Mouse (Mus musculus): ENCODE results near the gene Gm26661. TPM values are rescaled to one million over a fixed set of nuclear protein-coding genes. Genes with fewer than 3 reads are reported as not detected.

The Gm26661 gene
- polyA plus RNA-seq, 2 experiments = not detected

- Histone ChIP-seq H3K9me3 (ENCODE audit: control insufficient read depth, low read length) (no peaks in the 10 kb centered on the region), H3K27ac (replicated peaks; ENCODE audit: low read depth, low read length) (no peak overlapping the region), H3K4me3 (replicated peaks; ENCODE audit: low read length) (peak overlapping the region; percentile 87), H3K36me3 (ENCODE audit: control insufficient read depth, insufficient read depth, low read length) (0 out of 2 replicates have a peak, but pooled peaks cover 2% of the 10 kb centered on the region), H3K4me2 (replicated peaks; ENCODE audit: low read depth, low read length, severe bottlenecking) (peak overlapping the region; percentile 82), H3K9ac (ENCODE audit: low read depth, low read length, severe bottlenecking) (no peak overlapping the region), H3K4me1 (ENCODE audit: control insufficient read depth, insufficient read depth, low read length) (peaks cover 63% of the 10 kb centered on the region), H3K27me3 (ENCODE audit: control insufficient read depth, insufficient read depth, low read length) (no peaks in the 10 kb centered on the region)
- ATAC-seq (ENCODE audit: low FRiP score, low read depth) = no peak
- WGBS = 51% methylated on average over 8 of the region's 8 CpGs
- DNase-seq (ENCODE audit: low spot score) = no peak
- no peak for TF ChIP-seq POLR2A (IDR thresholded peaks at IDR 0.05; ENCODE audit: borderline replicate concordance, extremely low read depth, insufficient read depth, insufficient read length)
These were observed 30.0 kb downstream of the Gm26661 start for GRCm38 (mm10) chr14:7821341-7821740.

- peak overlapping the region; percentile 28; the same call in 1 of the 2 replicates for H3K9ac ChIP-seq (ENCODE audit: low read depth, low read length, severe bottlenecking)
These were observed 31.3 kb downstream of the Gm26661 start for GRCm38 (mm10) chr14:7822693-7823092.

GRCm38 (mm10) chr14:7824651-7825268 is 33.4 kb downstream of the Gm26661 start:
- H3K4me1 ChIP-seq (ENCODE audit: control insufficient read depth, insufficient read depth, low read length) = peaks cover 67% of the 10 kb centered on the region
- H3K27me3 ChIP-seq (ENCODE audit: control insufficient read depth, insufficient read depth, low read length) = no peaks in the 10 kb centered on the region
- no peak overlapping the region for H3K9ac ChIP-seq (ENCODE audit: low read depth, low read length, severe bottlenecking)
- no peak for TF ChIP-seq POLR2A (IDR thresholded peaks at IDR 0.05; ENCODE audit: borderline replicate concordance, extremely low read depth, insufficient read depth, insufficient read length)
- H3K36me3 ChIP-seq (ENCODE audit: control insufficient read depth, insufficient read depth, low read length) = 0 out of 2 replicates have a peak, but pooled peaks cover 2% of the 10 kb centered on the region
- no peaks in the 10 kb centered on the region for H3K9me3 ChIP-seq (ENCODE audit: control insufficient read depth, low read length)
- no peak for DNase-seq (ENCODE audit: low spot score)
- WGBS = 67% methylated on average over 8 of the region's 8 CpGs
- H3K4me2 ChIP-seq (replicated peaks; ENCODE audit: low read depth, low read length, severe bottlenecking) = 0 out of 2 replicates have a peak overlapping the region, but pooled peaks have one; percentile 14
- H3K4me3 ChIP-seq (replicated peaks; ENCODE audit: low read length) = no peak overlapping the region
- H3K27ac ChIP-seq (replicated peaks; ENCODE audit: low read depth, low read length) = peak overlapping the region; percentile 88; the same call in 1 of the 2 replicates
- ATAC-seq (ENCODE audit: low FRiP score, low read depth) = no peak

More at GRCm38 (mm10) chr14:7822693-7823092, 31.3 kb downstream of the Gm26661 start:
- WGBS = 23% methylated on average over 7 of the region's 7 CpGs
- Histone ChIP-seq H3K9me3 (ENCODE audit: control insufficient read depth, low read length) (no peaks in the 10 kb centered on the region), H3K27me3 (ENCODE audit: control insufficient read depth, insufficient read depth, low read length) (no peaks in the 10 kb centered on the region), H3K4me3 (replicated peaks; ENCODE audit: low read length) (peak overlapping the region; percentile 14), H3K4me1 (ENCODE audit: control insufficient read depth, insufficient read depth, low read length) (peaks cover 69% of the 10 kb centered on the region), H3K36me3 (ENCODE audit: control insufficient read depth, insufficient read depth, low read length) (0 out of 2 replicates have a peak, but pooled peaks cover 2% of the 10 kb centered on the region), H3K27ac (replicated peaks; ENCODE audit: low read depth, low read length) (peak overlapping the region; percentile 75), H3K4me2 (replicated peaks; ENCODE audit: low read depth, low read length, severe bottlenecking) (peak overlapping the region; percentile 82)
- no peak for TF ChIP-seq POLR2A (IDR thresholded peaks at IDR 0.05; ENCODE audit: borderline replicate concordance, extremely low read depth, insufficient read depth, insufficient read length)
- ATAC-seq (ENCODE audit: low FRiP score, low read depth) (peak; percentile 58), DNase-seq (ENCODE audit: low spot score) (peak; percentile 81)

GRCm38 (mm10) chr14:7826151-7826937 is 35.0 kb downstream of the Gm26661 start:
- ATAC-seq (ENCODE audit: low FRiP score, low read depth) (peak; percentile 54), DNase-seq (ENCODE audit: low spot score) (peak; percentile 71)
- no peaks in the 10 kb centered on the region for H3K27me3 ChIP-seq (ENCODE audit: control insufficient read depth, insufficient read depth, low read length)
- 28% methylated on average over 10 of the region's 10 CpGs for WGBS
- H3K4me2 ChIP-seq (replicated peaks; ENCODE audit: low read depth, low read length, severe bottlenecking) = no peak overlapping the region; the same call in none of the 2 replicates
- H3K9me3 ChIP-seq (ENCODE audit: control insufficient read depth, low read length) = peaks cover 5% of the 10 kb centered on the region; the same call in 1 of the 2 replicates
- H3K27ac ChIP-seq (replicated peaks; ENCODE audit: low read depth, low read length) = peak overlapping the region; percentile 88
- H3K4me1 ChIP-seq (ENCODE audit: control insufficient read depth, insufficient read depth, low read length) = peaks cover 56% of the 10 kb centered on the region
- TF ChIP-seq POLR2A (IDR thresholded peaks at IDR 0.05; ENCODE audit: borderline replicate concordance, extremely low read depth, insufficient read depth, insufficient read length) = no peak
- H3K9ac ChIP-seq (ENCODE audit: low read depth, low read length, severe bottlenecking) = no peak overlapping the region
- H3K4me3 ChIP-seq (replicated peaks; ENCODE audit: low read length) = no peak overlapping the region
- H3K36me3 ChIP-seq (ENCODE audit: control insufficient read depth, insufficient read depth, low read length) = 0 out of 2 replicates have a peak, but pooled peaks cover 2% of the 10 kb centered on the region

GRCm38 (mm10) chr14:7829181-7829580 is 37.8 kb downstream of the Gm26661 start:
- Histone ChIP-seq H3K4me1 (ENCODE audit: control insufficient read depth, insufficient read depth, low read length) (peaks cover 47% of the 10 kb centered on the region), H3K36me3 (ENCODE audit: control insufficient read depth, insufficient read depth, low read length) (peaks cover 6% of the 10 kb centered on the region; the same call in 1 of the 2 replicates), H3K4me3 (replicated peaks; ENCODE audit: low read length) (no peak overlapping the region), H3K9me3 (ENCODE audit: control insufficient read depth, low read length) (peaks cover 5% of the 10 kb centered on the region; the same call in 1 of the 2 replicates), H3K27ac (replicated peaks; ENCODE audit: low read depth, low read length) (no peak overlapping the region), H3K4me2 (replicated peaks; ENCODE audit: low read depth, low read length, severe bottlenecking) (no peak overlapping the region), H3K27me3 (ENCODE audit: control insufficient read depth, insufficient read depth, low read length) (no peaks in the 10 kb centered on the region), H3K9ac (ENCODE audit: low read depth, low read length, severe bottlenecking) (no peak overlapping the region)
- 32% methylated on average over 2 of the region's 2 CpGs for WGBS
- no peak for TF ChIP-seq POLR2A (IDR thresholded peaks at IDR 0.05; ENCODE audit: borderline replicate concordance, extremely low read depth, insufficient read depth, insufficient read length)
- ATAC-seq (ENCODE audit: low FRiP score, low read depth) (no peak), DNase-seq (ENCODE audit: low spot score) (no peak)
